Mouse (Mus musculus): Measurements from ENCODE around the gene Ttc17.

- TF ChIP-seq CTCF (conservative IDR thresholded peaks at IDR 0.05; ENCODE audit: insufficient read depth, insufficient read length, low read depth, low read length) (no peak), POLR2A (IDR thresholded peaks at IDR 0.05; ENCODE audit: low read depth, low read length) (no peak)
These were observed 10.2 kb downstream of the Ttc17 start for GRCm38 (mm10) chr2:94396325-94396724.

All from kidney, adult 2 months (tissue).